Mouse (Mus musculus) left cerebral cortex, postnatal 14 days (tissue): ENCODE results near the gene Mpz. TPM values are rescaled to one million over a fixed set of nuclear protein-coding genes. Genes with fewer than 3 reads are reported as not detected.
"Not testable (repeated sequence)": the region's sequence is repeated elsewhere in the genome, so short reads cannot be mapped to it uniquely, and the experiment has no call there.

Experiments
- DNase-seq, 2 experiments: peaks; one replicate each; pipeline ENCODE4 v3.0.0; 2021 to 2022; ENCODE audit warnings: low spot score in 2 of 2, mixed read lengths in 1 of 2
- intact Hi-C: fragments of 180-260 bp; cut with DNase I; formaldehyde crosslinking; loops from one replicate; pipeline ENCODE4 v1.15.1; 2025
- total RNA-seq, 2 experiments: library from RNA; stranded (reverse); gene quantifications; 2 replicates each; pipeline ENCODE4 v1.2.3; 2021

Gene Mpz
- total RNA-seq, 2 experiments from 2014 or later: not detected

- intact Hi-C loops: no loop called here
- DNase-seq: no peak
Observed at GRCm38 (mm10) chr1:171121839-171122238, 28.7 kb upstream of the Mpz start.

DNA sequence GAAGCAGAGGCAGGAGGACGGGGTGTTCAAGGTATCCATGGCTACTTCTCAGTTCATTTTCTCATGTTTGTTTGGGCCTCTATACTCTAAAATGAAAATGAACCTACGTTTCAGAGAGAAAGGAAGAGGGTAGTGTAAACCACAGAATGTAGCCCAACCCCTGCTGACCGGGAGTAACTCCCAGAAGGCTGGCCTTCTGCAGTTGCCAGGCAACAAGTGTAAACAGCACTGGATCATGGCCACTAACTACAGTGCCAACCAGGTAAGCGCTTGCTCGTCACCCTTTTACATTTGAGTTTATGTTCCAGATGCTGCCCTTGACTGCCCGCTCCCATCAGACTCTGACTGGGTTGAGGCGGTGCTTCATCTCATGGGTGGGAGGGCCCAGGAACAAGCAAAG, 27.6 kb upstream of the Mpz start:
- intact Hi-C loops: no loop called here
- DNase-seq: no peak

GRCm38 (mm10) chr1:171124398-171124797, 26.1 kb upstream of the Mpz start:
- no peak for DNase-seq
- intact Hi-C loops: no loop called here

GRCm38 (mm10) chr1:171129251-171129650, 21.3 kb upstream of the Mpz start:
- intact Hi-C loops: no loop called here
- peak; percentile 57 to 66 for DNase-seq

GRCm38 (mm10) chr1:171130971-171131370, 19.5 kb upstream of the Mpz start:
- no peak for DNase-seq
- intact Hi-C loops: no loop called here

- no peak for DNase-seq
- intact Hi-C loops: no loop called here
Observed at GRCm38 (mm10) chr1:171135600-171135999, 14.9 kb upstream of the Mpz start.

GRCm38 (mm10) chr1:171137486-171138155, 12.9 kb upstream of the Mpz start:
- intact Hi-C loops, DNase-seq: not testable (repeated sequence)

GRCm38 (mm10) chr1:171142981-171143380, 7.5 kb upstream of the Mpz start:
- DNase-seq, intact Hi-C loops: not testable (repeated sequence)

DNA sequence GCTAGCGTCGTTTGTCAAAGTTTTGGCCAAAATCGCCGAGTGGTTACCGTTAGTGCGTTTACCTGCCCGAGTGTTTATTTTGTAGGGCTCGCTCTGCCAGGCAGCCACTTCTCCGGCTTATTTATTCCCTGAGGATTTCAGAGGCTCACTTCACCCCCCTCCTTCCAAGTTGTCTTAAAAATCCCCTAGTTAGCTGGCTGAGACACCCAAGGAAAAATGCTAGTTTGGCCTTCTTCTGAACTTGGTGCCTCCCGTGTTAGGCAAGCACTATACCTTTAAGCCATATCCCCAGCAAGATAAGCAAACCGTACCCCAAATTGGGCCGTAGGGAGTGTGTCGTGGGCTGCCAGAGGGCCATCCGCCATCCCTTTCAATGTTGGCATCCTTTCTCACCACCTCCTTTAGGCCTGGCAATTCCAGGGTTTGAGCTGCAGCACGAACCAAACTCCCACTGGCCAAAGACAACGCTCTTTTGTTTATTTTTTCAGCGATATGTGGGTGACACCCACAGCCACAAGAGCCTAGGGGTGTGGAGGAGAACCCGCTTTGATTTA, 404 bp downstream of the Mpz start:
- intact Hi-C loops: no loop called here
- DNase-seq: peak; percentile 18 to 27

DNA sequence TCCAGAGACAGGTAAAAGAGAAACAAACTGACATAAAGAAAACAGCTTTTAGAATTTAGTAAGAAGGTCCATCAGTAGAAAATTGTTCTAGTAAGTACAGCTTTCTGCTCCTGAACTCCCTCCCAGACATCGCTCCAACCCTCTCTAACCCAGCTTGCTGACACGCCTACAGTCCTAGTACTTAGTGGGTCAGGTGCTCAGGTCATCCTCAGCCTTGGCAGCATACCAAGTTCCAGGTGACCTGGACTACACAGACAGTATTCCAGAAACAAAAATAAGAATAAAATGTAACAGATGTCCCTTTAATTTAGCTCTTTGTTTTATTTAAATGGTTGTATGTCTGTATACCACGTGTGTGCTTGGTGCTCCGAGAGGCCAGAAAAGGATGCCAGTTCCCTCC, 1.5 kb downstream of the Mpz start:
- intact Hi-C loops: no loop called here

DNA sequence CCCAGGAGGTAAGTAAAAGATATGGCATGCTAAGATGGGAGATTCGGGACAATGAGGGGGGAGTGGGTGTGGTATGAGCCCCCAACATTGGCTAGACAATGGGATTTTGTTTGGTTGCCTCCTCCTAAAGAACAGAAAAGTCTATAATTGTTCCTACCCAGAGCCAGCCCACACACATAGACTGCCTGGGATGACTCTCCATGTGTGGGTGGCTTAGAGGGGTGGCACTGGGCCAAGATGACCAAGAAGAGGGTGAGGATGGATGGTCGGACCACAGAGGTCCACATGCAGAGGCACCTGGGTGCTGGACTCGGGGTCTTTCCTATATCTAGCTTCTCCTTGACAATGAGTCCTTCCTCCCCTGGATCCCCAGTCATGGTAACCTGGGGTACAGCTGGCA, 6.1 kb downstream of the Mpz start:
- DNase-seq: no peak
- intact Hi-C loops: no loop called here

More for the DNA sequence above, 1.5 kb downstream of the Mpz start:
- no peak for DNase-seq

DNA sequence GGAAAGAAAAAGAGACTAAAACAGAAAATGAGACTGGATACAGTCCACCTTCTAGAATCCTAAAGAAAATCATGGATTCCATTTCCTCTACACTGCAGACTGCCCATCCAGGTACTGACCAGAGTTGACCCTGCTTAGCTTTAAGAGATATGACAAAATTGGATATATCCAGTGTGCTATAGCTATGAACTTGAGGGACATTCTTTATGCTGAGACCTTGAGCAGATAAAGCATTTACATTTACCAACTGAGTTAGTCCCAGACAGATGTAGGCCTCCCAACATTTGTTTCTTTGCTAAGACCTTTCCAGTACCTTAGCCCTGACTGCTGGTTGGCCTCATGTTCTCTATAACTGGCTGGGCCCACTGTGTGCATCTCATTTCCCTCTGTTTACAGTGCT, 7.5 kb downstream of the Mpz start:
- intact Hi-C loops: no loop called here
- no peak for DNase-seq

GRCm38 (mm10) chr1:171159485-171159975, 9.0 kb downstream of the Mpz start:
- no peak for DNase-seq
- intact Hi-C loops: no loop called here

GRCm38 (mm10) chr1:171162526-171162925, 12.0 kb downstream of the Mpz start:
- intact Hi-C loops: loop anchor here (5.0 kb wide), 1 partner anchor 60 kb away; the partner anchor contains the start of gene Tomm40l
- no peak for DNase-seq

DNA sequence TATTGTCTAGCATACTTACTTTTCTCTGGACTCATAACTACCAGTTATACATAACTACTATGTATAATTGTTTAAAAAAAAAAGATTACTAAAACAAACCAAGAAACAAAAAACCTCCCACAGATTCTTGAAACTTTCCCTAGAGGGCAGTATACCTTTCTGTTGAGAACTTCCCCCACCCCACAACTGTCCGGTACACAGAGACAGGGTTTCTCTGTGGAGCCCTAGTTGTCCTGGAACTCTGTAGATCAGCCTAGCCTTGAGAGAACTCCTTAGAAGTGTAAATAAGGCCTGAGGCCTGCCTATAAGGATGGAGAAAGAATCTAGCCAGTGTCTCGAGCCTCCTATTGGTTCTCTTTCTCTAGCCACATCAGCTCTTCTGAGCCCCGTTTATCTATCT, 13.7 kb downstream of the Mpz start:
- intact Hi-C loops: loop anchor here (5.0 kb wide), 1 partner anchor 58 kb away; the partner anchor contains the start of gene Tomm40l
- peak in 1 of 2 experiments; percentile 19 for DNase-seq

GRCm38 (mm10) chr1:171165629-171166345, 15.3 kb downstream of the Mpz start:
- intact Hi-C loops: no loop called here
- no peak for DNase-seq

GRCm38 (mm10) chr1:171168906-171169305, 18.4 kb downstream of the Mpz start:
- no peak for DNase-seq
- intact Hi-C loops: no loop called here

DNA sequence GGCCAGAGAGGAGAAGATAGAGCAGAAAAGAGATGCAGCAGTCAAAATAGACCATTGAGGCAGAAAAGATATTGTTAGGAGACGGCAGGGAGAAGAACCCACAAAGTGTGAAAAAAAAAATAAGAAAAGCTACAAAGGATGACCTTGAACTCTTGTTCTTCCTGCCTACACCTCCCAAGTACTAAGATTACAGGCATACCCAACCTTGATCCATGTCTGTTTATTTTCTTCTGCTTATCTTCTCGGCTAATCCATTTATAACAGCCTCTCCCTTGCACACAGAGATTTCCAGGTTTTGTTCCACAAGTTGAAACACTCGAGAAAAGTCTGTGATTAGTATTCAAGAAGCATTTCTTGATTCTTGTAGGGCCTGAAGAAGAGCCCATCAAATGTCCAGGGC, 19.4 kb downstream of the Mpz start:
- intact Hi-C loops: no loop called here
- DNase-seq: no peak

DNA sequence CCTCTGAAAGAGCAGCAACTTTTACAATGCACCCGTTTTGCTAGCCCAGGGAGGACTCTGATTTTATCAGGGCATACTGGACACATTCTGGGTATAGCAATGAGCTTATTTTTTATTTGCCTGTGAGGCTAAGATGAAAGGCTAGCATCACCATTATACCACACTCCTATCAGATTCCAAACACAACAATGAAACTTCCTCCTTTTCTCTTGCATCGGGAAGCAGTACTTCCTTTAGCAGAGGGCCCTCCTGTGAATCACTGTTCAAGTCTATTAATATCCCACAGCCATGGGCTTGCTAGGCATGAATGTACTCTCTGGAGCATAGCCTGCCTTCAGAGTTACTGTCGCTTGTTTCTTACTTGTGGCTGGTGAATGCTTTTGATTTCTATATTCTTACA, 20.6 kb downstream of the Mpz start:
- intact Hi-C loops: no loop called here
- DNase-seq: no peak

GRCm38 (mm10) chr1:171172779-171173178, 22.3 kb downstream of the Mpz start:
- no peak for DNase-seq
- intact Hi-C loops: no loop called here
